Mouse (Mus musculus) myocyte (in vitro differentiated cells): Measurements from ENCODE around the gene Macrod2.

Source experiments
- CEBPB ChIP-seq: IDR thresholded peaks from 2 replicates; pipeline ENCODE4 v1.6.1; 2011; ENCODE audit warnings: mild to moderate bottlenecking, moderate library complexity; ENCODE audit not compliant: poor library complexity, insufficient read depth, severe bottlenecking
- E2F4 ChIP-seq: IDR thresholded peaks from one replicate; pipeline ENCODE4 v1.6.1; 2011; ENCODE audit warnings: mild to moderate bottlenecking, control low read depth, moderate library complexity; ENCODE audit not compliant: insufficient read depth
- MAX ChIP-seq: IDR thresholded peaks from one replicate; pipeline ENCODE4 v1.6.1; 2011; ENCODE audit warnings: low read depth, mild to moderate bottlenecking, control low read depth
- MYOD1 ChIP-seq, 3 experiments: IDR thresholded peaks; one replicate each; pipeline ENCODE4 v1.6.1; 2011; ENCODE audit warnings: control low read depth in 2 of 3, low read depth in 2 of 3, mild to moderate bottlenecking in 2 of 3, moderate library complexity in 1 of 3; ENCODE audit not compliant: insufficient read length in 2 of 3, control insufficient read depth in 1 of 3
- MYOG ChIP-seq, 3 experiments: IDR thresholded peaks; one replicate each; pipeline ENCODE4 v1.6.1; 2011; ENCODE audit warnings: control low read depth in 2 of 3, low read depth in 2 of 3, mild to moderate bottlenecking in 2 of 3; ENCODE audit not compliant: insufficient read length in 2 of 3, control insufficient read depth in 1 of 3, insufficient read depth in 1 of 3
- POLR2A ChIP-seq: IDR thresholded peaks from one replicate; pipeline ENCODE4 v1.6.1; 2011; ENCODE audit warnings: low read depth, mild to moderate bottlenecking, control low read depth, moderate library complexity; ENCODE audit not compliant: insufficient read length
- POLR2AphosphoS2 ChIP-seq: IDR thresholded peaks from one replicate; pipeline ENCODE4 v1.6.1; 2011; ENCODE audit warnings: low read depth, control low read depth; ENCODE audit not compliant: insufficient read length
- TCF12 ChIP-seq: IDR thresholded peaks from one replicate; pipeline ENCODE4 v1.6.1; 2011; ENCODE audit warnings: mild to moderate bottlenecking, control low read depth; ENCODE audit not compliant: poor library complexity, insufficient read depth, severe bottlenecking
- TCF3 ChIP-seq: IDR thresholded peaks from one replicate; pipeline ENCODE4 v1.6.1; 2011; ENCODE audit warnings: low read depth, control low read depth; ENCODE audit not compliant: insufficient read length
- USF1 ChIP-seq: IDR thresholded peaks from one replicate; pipeline ENCODE4 v1.6.1; 2011; ENCODE audit warnings: low read depth, mild to moderate bottlenecking, control low read depth, moderate library complexity

DNA sequence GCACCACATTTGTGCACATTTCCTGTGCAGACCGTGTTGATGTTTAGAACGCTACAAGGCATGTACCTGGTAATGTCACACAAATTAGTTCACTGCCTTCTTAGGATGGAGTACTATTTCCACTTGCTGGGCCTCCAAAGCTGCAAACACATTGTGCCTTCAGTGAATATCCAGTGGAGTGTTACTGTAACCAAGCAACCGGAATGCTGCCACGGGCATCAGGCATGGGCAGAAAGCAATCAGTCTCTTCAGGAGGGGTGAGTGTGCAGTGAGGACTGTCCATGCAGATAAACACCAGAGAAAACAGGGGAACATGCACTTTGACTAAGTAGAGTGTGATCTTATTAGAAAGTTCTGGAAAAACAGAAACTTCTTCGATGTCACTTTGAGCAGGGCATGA, 1792.3 kb downstream of the Macrod2 start:
- no peak for TF ChIP-seq TCF12
- TF ChIP-seq CEBPB, result no peak
- no peak for TF ChIP-seq USF1
- TF ChIP-seq TCF3, result no peak
- TF ChIP-seq MYOG (IDR thresholded peaks at IDR 0.05; ENCODE audit: control insufficient read depth in 1 of 3, insufficient read depth in 1 of 3, insufficient read length in 2 of 3, low read depth in 2 of 3), result no peak
- TF ChIP-seq MAX, result no peak
- TF ChIP-seq POLR2A, result no peak
- no peak for TF ChIP-seq POLR2AphosphoS2
- TF ChIP-seq MYOD1 (IDR thresholded peaks at IDR 0.05; ENCODE audit: control insufficient read depth in 1 of 3, insufficient read length in 2 of 3, low read depth in 2 of 3), result no peak
- no peak for TF ChIP-seq E2F4
